Mouse (Mus musculus): ENCODE results near the gene Pias3. TPM values are rescaled to one million over a fixed set of nuclear protein-coding genes. Genes with fewer than 3 reads are reported as not detected.
A peak's percentile ranks its signal among the peaks of the same experiment; 100 is the strongest.
"Not testable (repeated sequence)": the region's sequence is repeated elsewhere in the genome, so short reads cannot be mapped to it uniquely, and the experiment has no call there.

Pias3 gene
- total RNA-seq (2021), result 10 to 100 TPM; 25.6 to 31.7 TPM
- long read RNA-seq, transcript Pias3-201 (14 exons, 2,931 nt), result major isoform, 9 of 31 reads
- long read RNA-seq, partial matches to known transcripts, result 17 of 31 reads
- long read RNA-seq, other reads (novel, unspliced or antisense), result 2 of 31 reads

- DNase-seq (ENCODE audit: low spot score in 2 of 2), result peak; percentile 53 to 73
Observed at GRCm38 (mm10) chr3:96696198-96696765, at the start of gene Pias3. Gene Pias3 (plus strand): TSS chr3:96696384.

- no peak for DNase-seq (ENCODE audit: low spot score in 2 of 2)
Observed at GRCm38 (mm10) chr3:96647365-96647764, 48.8 kb upstream of the Pias3 start.

GRCm38 (mm10) chr3:96660901-96661300, 35.3 kb upstream of the Pias3 start:
- DNase-seq (ENCODE audit: low spot score in 2 of 2), result no peak

GRCm38 (mm10) chr3:96662731-96663316, 33.4 kb upstream of the Pias3 start:
- DNase-seq (ENCODE audit: low spot score in 2 of 2), result no peak

GRCm38 (mm10) chr3:96663432-96664239, 32.5 kb upstream of the Pias3 start:
- DNase-seq (ENCODE audit: low spot score in 2 of 2), result peak; percentile 93 to 94

GRCm38 (mm10) chr3:96665732-96666363, 30.3 kb upstream of the Pias3 start:
- DNase-seq (ENCODE audit: low spot score in 2 of 2), result not testable (repeated sequence)

GRCm38 (mm10) chr3:96666916-96667315, 29.3 kb upstream of the Pias3 start:
- no peak for DNase-seq (ENCODE audit: low spot score in 2 of 2)

- no peak for DNase-seq (ENCODE audit: low spot score in 2 of 2)
Observed at GRCm38 (mm10) chr3:96667316-96667715, 28.9 kb upstream of the Pias3 start.

GRCm38 (mm10) chr3:96668424-96669067, 27.6 kb upstream of the Pias3 start:
- DNase-seq (ENCODE audit: low spot score in 2 of 2), result no peak

- peak; percentile 66 to 76 for DNase-seq (ENCODE audit: low spot score in 2 of 2)
Observed at GRCm38 (mm10) chr3:96669727-96670468, 26.3 kb upstream of the Pias3 start, which contains the start of gene Ankrd35. Gene Ankrd35 (plus strand): TSS chr3:96670131.

GRCm38 (mm10) chr3:96671519-96671918, 24.7 kb upstream of the Pias3 start:
- DNase-seq (ENCODE audit: low spot score in 2 of 2), result no peak

GRCm38 (mm10) chr3:96673514-96673913, 22.7 kb upstream of the Pias3 start:
- no peak for DNase-seq (ENCODE audit: low spot score in 2 of 2)

- no peak for DNase-seq (ENCODE audit: low spot score in 2 of 2)
Observed at GRCm38 (mm10) chr3:96674442-96674841, 21.7 kb upstream of the Pias3 start.

GRCm38 (mm10) chr3:96675171-96675570, 21.0 kb upstream of the Pias3 start:
- no peak for DNase-seq (ENCODE audit: low spot score in 2 of 2)

- no peak for DNase-seq (ENCODE audit: low spot score in 2 of 2)
Observed at GRCm38 (mm10) chr3:96675690-96676089, 20.5 kb upstream of the Pias3 start.

- no peak for DNase-seq (ENCODE audit: low spot score in 2 of 2)
Observed at GRCm38 (mm10) chr3:96678456-96678855, 17.7 kb upstream of the Pias3 start.

- DNase-seq (ENCODE audit: low spot score in 2 of 2), result no peak
Observed at GRCm38 (mm10) chr3:96679159-96679674, 17.0 kb upstream of the Pias3 start.

GRCm38 (mm10) chr3:96680269-96680956, 15.8 kb upstream of the Pias3 start:
- DNase-seq (ENCODE audit: low spot score in 2 of 2), result no peak

- no peak for DNase-seq (ENCODE audit: low spot score in 2 of 2)
Observed at GRCm38 (mm10) chr3:96683496-96683895, 12.7 kb upstream of the Pias3 start.
